Mouse (Mus musculus) CH12.LX (cell line): ENCODE measurements around the gene Bcl2l12. TPM values are rescaled to one million over a fixed set of nuclear protein-coding genes. Genes with fewer than 3 reads are reported as not detected.
A peak's percentile ranks its signal among the peaks of the same experiment; 100 is the strongest.

ENCODE experiments used
- DNase-seq: peaks from one replicate; pipeline ENCODE4 v3.0.0-alpha.2; 2013; ENCODE audit errors: extremely low read depth
- H3K27ac ChIP-seq: 2 replicates; pipeline ENCODE4 v1.5.1; 2012; ENCODE audit warnings: low read depth, mild to moderate bottlenecking, control low read depth, moderate library complexity; ENCODE audit not compliant: insufficient read depth
- H3K27me3 ChIP-seq: replicated peaks from 2 replicates; pipeline ENCODE3; 2012; ENCODE audit warnings: inconsistent platforms
- H3K36me3 ChIP-seq, 2 experiments: replicated peaks in 1 of 2; 2 replicates each; pipeline versions ENCODE3 to v1.6.1; 2012; ENCODE audit warnings: inconsistent platforms in 1 of 2, low read length in 1 of 2, mild to moderate bottlenecking in 1 of 2, mixed read lengths in 1 of 2, moderate library complexity in 1 of 2; ENCODE audit not compliant: control insufficient read depth in 1 of 2, insufficient read depth in 1 of 2
- H3K4me1 ChIP-seq, 2 experiments: 2 replicates each; pipeline ENCODE4 v1.6.1; 2012; ENCODE audit warnings: inconsistent platforms in 1 of 2, moderate library complexity in 1 of 2; ENCODE audit not compliant: insufficient read depth in 2 of 2, control insufficient read depth in 1 of 2
- H3K4me2 ChIP-seq: 2 replicates; pipeline ENCODE4 v1.6.1; 2012; ENCODE audit warnings: low read depth, mild to moderate bottlenecking, control low read depth; ENCODE audit not compliant: poor library complexity, insufficient read depth, severe bottlenecking
- H3K4me3 ChIP-seq, 3 experiments: fragments of 150-350 bp in 1 of 3; sonication (generic) in 1 of 3; replicated peaks in 1 of 3; 2 replicates each; pipeline versions ENCODE3 to v1.5.1; 2011 to 2012; ENCODE audit warnings: low read depth in 2 of 3, low read length in 2 of 3, mild to moderate bottlenecking in 2 of 3, moderate library complexity in 2 of 3, control low read depth in 1 of 3, improper control_type of control experiment in 1 of 3, inconsistent platforms in 1 of 3, mixed read lengths in 1 of 3; ENCODE audit not compliant: poor library complexity in 1 of 3
- H3K79me2 ChIP-seq: replicated peaks from 2 replicates; pipeline ENCODE4 v1.6.1; 2012; ENCODE audit warnings: mild to moderate bottlenecking, moderate library complexity; ENCODE audit not compliant: control insufficient read depth, poor library complexity, insufficient read depth, severe bottlenecking; ENCODE audit errors: extremely low read depth
- H3K9ac ChIP-seq: 2 replicates; pipeline ENCODE4 v1.6.1; 2012; ENCODE audit warnings: low read depth, mild to moderate bottlenecking, control low read depth, moderate library complexity; ENCODE audit not compliant: insufficient read depth
- H3K9me3 ChIP-seq: replicated peaks from 2 replicates; pipeline ENCODE3; 2012; ENCODE audit warnings: low read length, inconsistent platforms, mixed read lengths
- CHD1 ChIP-seq: IDR thresholded peaks from 2 replicates; pipeline ENCODE4 v1.6.1; 2012; ENCODE audit warnings: low read depth, low read length, improper control_type of control experiment, inconsistent platforms
- CHD2 ChIP-seq: IDR thresholded peaks from 2 replicates; pipeline ENCODE4 v1.6.1; 2011; ENCODE audit warnings: low read length, improper control_type of control experiment
- E2F4 ChIP-seq: IDR thresholded peaks from 2 replicates; pipeline ENCODE4 v1.6.1; 2011; ENCODE audit warnings: low read depth, low read length, improper control_type of control experiment; ENCODE audit not compliant: insufficient replicate concordance
- ELF1 ChIP-seq: IDR thresholded peaks from 2 replicates; pipeline ENCODE4 v1.6.1; 2014; ENCODE audit warnings: low read depth, mild to moderate bottlenecking, inconsistent platforms, low read length, improper control_type of control experiment
- ETS1 ChIP-seq: conservative IDR thresholded peaks from 2 replicates; pipeline ENCODE4 v1.6.1; 2012; ENCODE audit warnings: low read depth, mild to moderate bottlenecking, inconsistent platforms, low read length, improper control_type of control experiment, moderate library complexity
- HCFC1 ChIP-seq: IDR thresholded peaks from 2 replicates; pipeline ENCODE4 v1.6.1; 2012; ENCODE audit warnings: low read depth, mild to moderate bottlenecking, inconsistent platforms, low read length, improper control_type of control experiment
- IRF4 ChIP-seq: IDR thresholded peaks from 2 replicates; pipeline ENCODE4 v1.6.1; 2014; ENCODE audit warnings: low read depth, mild to moderate bottlenecking, inconsistent platforms, low read length, improper control_type of control experiment
- MAFK ChIP-seq: IDR thresholded peaks from 2 replicates; pipeline ENCODE4 v1.6.1; 2011; ENCODE audit warnings: low read length, improper control_type of control experiment; ENCODE audit not compliant: insufficient replicate concordance
- MXI1 ChIP-seq: IDR thresholded peaks from 2 replicates; pipeline ENCODE4 v1.6.1; 2011; ENCODE audit warnings: mild to moderate bottlenecking, low read depth, low read length, improper control_type of control experiment
- NRF1 ChIP-seq: IDR thresholded peaks from 2 replicates; pipeline ENCODE4 v1.6.1; 2014; ENCODE audit warnings: low read depth, mild to moderate bottlenecking, inconsistent platforms, low read length, improper control_type of control experiment, moderate library complexity
- PAX5 ChIP-seq: IDR thresholded peaks from 2 replicates; pipeline ENCODE4 v1.6.1; 2012; ENCODE audit warnings: low read length, inconsistent platforms, mixed read lengths
- POLR2A ChIP-seq: IDR thresholded peaks from 2 replicates; pipeline ENCODE4 v1.6.1; 2011; ENCODE audit warnings: low read depth, mild to moderate bottlenecking, improper control_type of control experiment, low read length
- POLR2AphosphoS2 ChIP-seq: IDR thresholded peaks from 2 replicates; pipeline ENCODE4 v1.6.1; 2011; ENCODE audit warnings: low read depth, low read length, improper control_type of control experiment
- RAD21 ChIP-seq: IDR thresholded peaks from 2 replicates; pipeline ENCODE4 v1.6.1; 2011; ENCODE audit warnings: low read depth, mild to moderate bottlenecking, low read length, improper control_type of control experiment, moderate library complexity
- SIN3A ChIP-seq: IDR thresholded peaks from 2 replicates; pipeline ENCODE4 v1.6.1; 2012; ENCODE audit warnings: low read length, improper control_type of control experiment, inconsistent platforms
- SMC3 ChIP-seq: IDR thresholded peaks from 2 replicates; pipeline ENCODE4 v1.6.1; 2011; ENCODE audit warnings: low read depth, low read length, improper control_type of control experiment
- USF1 ChIP-seq: IDR thresholded peaks from 2 replicates; pipeline ENCODE4 v1.6.1; 2014; ENCODE audit warnings: low read depth, mild to moderate bottlenecking, inconsistent platforms, low read length, improper control_type of control experiment
- USF2 ChIP-seq: conservative IDR thresholded peaks from 2 replicates; pipeline ENCODE4 v1.6.1; 2011; ENCODE audit warnings: low read depth, low read length, improper control_type of control experiment
- ZC3H11A ChIP-seq: IDR thresholded peaks from 2 replicates; pipeline ENCODE4 v1.6.1; 2012; ENCODE audit warnings: low read depth, mild to moderate bottlenecking, inconsistent platforms, low read length, improper control_type of control experiment
- ZNF384 ChIP-seq: IDR thresholded peaks from 2 replicates; pipeline ENCODE4 v1.6.1; 2012; ENCODE audit warnings: low read depth, low read length, improper control_type of control experiment, inconsistent platforms
- dilution Hi-C: fragments of 300-500 bp; cut with MboI; formaldehyde crosslinking; loops from 2 replicates; pipeline ENCODE4 v1.14.3; 2020; ENCODE audit warnings: low sequenced_read_pairs; ENCODE audit not compliant: extremely low pct_unique_long_range_greater_than_20kb, extremely low pct_ligation_motif_present
- in situ Hi-C: fragments of 300-500 bp; cut with MboI; formaldehyde crosslinking; loops from 3 replicates; pipeline ENCODE4 v1.14.3; 2019; ENCODE audit warnings: low sequenced_read_pairs, low pct_ligation_motif_present, low pct_unique_long_range_greater_than_20kb, mixed read lengths
- polyA plus RNA-seq: library from polyadenylated mRNA; unstranded; fragments of >175 nt; gene quantifications from 2 replicates; pipeline ENCODE4 v1.2.1, GENCODE M21; 2012; ENCODE audit warnings: low read depth; ENCODE audit not compliant: insufficient read length
- total RNA-seq, 2 experiments: library from RNA; depleted of rRNA; stranded (reverse); fragments of 300-350 nt in 1 of 2; fragments of >200 nt in 1 of 2; gene quantifications; 2 replicates each; pipeline ENCODE4 v1.2.3; 2012 to 2014

The Bcl2l12 gene
- total RNA-seq (2012; rRNA removed) (11.8 and 12.0 TPM in 2 replicates), total RNA-seq (2014; rRNA removed) (9.2 and 9.8 TPM in 2 replicates), polyA plus RNA-seq (10.8 and 12.6 TPM in 2 replicates)

- H3K27ac ChIP-seq: peak within 1 kb of the TSS; percentile 82
- H3K27me3 ChIP-seq: no peaks in the 10 kb centered on the region
- dilution Hi-C loops: no loop called here
- H3K4me1 ChIP-seq: peaks cover 3 to 28% of the 10 kb centered on the region in 2 experiments; a peak in 3 of 4 replicates
- TF ChIP-seq NRF1 (peak; percentile 34; the same call in 1 of the 2 replicates), MXI1 (peak; percentile 39; the same call in 1 of the 2 replicates), IRF4 (no peak)
- peak within 1 kb of the TSS; percentile 88 for H3K4me2 ChIP-seq
- peak within 1 kb of the TSS; percentile 67 to 96 (median 93) for H3K4me3 ChIP-seq
- H3K9me3 ChIP-seq: no peaks in the 10 kb centered on the region
- peaks cover 43 to 66% of the 10 kb centered on the region in 2 experiments for H3K36me3 ChIP-seq
- H3K9ac ChIP-seq: peak within 1 kb of the TSS; percentile 76
- in situ Hi-C loops: no loop called here
- peaks cover 23% of the 10 kb centered on the region for H3K79me2 ChIP-seq
- no peak for DNase-seq
These were observed at the start of gene Bcl2l12 for GRCm38 (mm10) chr7:44998501-44998955. Gene Bcl2l12 (minus strand): TSS chr7:44998712.

- no peaks in the 10 kb centered on the region for H3K27me3 ChIP-seq
- no peak overlapping the region for H3K4me3 ChIP-seq
- no peaks in the 10 kb centered on the region for H3K9me3 ChIP-seq
- H3K9ac ChIP-seq: no peak overlapping the region
- dilution Hi-C loops (no loop called here), in situ Hi-C loops (loop anchor here (5.0 kb wide), 1 partner anchor 60 kb away; the partner anchor contains the start of gene Prmt1)
- H3K36me3 ChIP-seq: peaks cover 68 to 70% of the 10 kb centered on the region in 2 experiments
- no peak overlapping the region for H3K4me2 ChIP-seq
- TF ChIP-seq SMC3: no peak
- no peak for TF ChIP-seq POLR2A
- no peak for TF ChIP-seq PAX5
- no peak for TF ChIP-seq ETS1
- no peak for TF ChIP-seq E2F4
- TF ChIP-seq USF1: no peak
- TF ChIP-seq ELF1: no peak
- no peak for TF ChIP-seq CHD1
- no peak for TF ChIP-seq ZNF384
- no peak for TF ChIP-seq SIN3A
- no peak for TF ChIP-seq HCFC1
- TF ChIP-seq CHD2: no peak
- no peak for TF ChIP-seq IRF4
- no peak for TF ChIP-seq RAD21
- TF ChIP-seq POLR2AphosphoS2: no peak
- no peak for TF ChIP-seq USF2
- TF ChIP-seq MXI1: no peak
- no peak for TF ChIP-seq MAFK
- no peak for TF ChIP-seq ZC3H11A
- no peak for DNase-seq
- peaks cover 0 to 10% of the 10 kb centered on the region in 2 experiments; a peak in 2 of 4 replicates for H3K4me1 ChIP-seq
- H3K79me2 ChIP-seq: peaks cover 5% of the 10 kb centered on the region
- no peak overlapping the region for H3K27ac ChIP-seq
These were observed 49.0 kb upstream of the Bcl2l12 start for GRCm38 (mm10) chr7:45047491-45047890.
